Mouse (Mus musculus) bone marrow macrophage, adult 2 months (primary cell): ENCODE results near the gene Jak2. TPM values are rescaled to one million over a fixed set of nuclear protein-coding genes. Genes with fewer than 3 reads are reported as not detected.

ENCODE experiments used
- H3K27ac ChIP-seq: 2 replicates; pipeline ENCODE4 v1.5.1; 2012; ENCODE audit warnings: low read depth, low read length; ENCODE audit not compliant: insufficient read depth
- H3K4me1 ChIP-seq: 2 replicates; pipeline ENCODE4 v1.6.1; 2012; ENCODE audit warnings: low read length; ENCODE audit not compliant: control insufficient read depth, insufficient read depth
- H3K4me3 ChIP-seq: 2 replicates; pipeline ENCODE4 v1.5.1; 2012; ENCODE audit warnings: mild to moderate bottlenecking, low read length, moderate library complexity; ENCODE audit not compliant: insufficient read depth
- CTCF ChIP-seq: IDR thresholded peaks from 2 replicates; pipeline ENCODE4 v1.5.1; 2012; ENCODE audit warnings: low read depth, mild to moderate bottlenecking, low read length, moderate library complexity
- POLR2A ChIP-seq: IDR thresholded peaks from 2 replicates; pipeline ENCODE4 v1.6.1; 2012; ENCODE audit warnings: mild to moderate bottlenecking, low read depth, low read length, borderline replicate concordance
- polyA plus RNA-seq: library from polyadenylated mRNA; stranded (reverse); fragments of >200 nt; gene quantifications from 2 replicates; pipeline ENCODE4 v1.2.4, GENCODE M21; 2012; ENCODE audit not compliant: missing spikeins, insufficient read depth, insufficient read length

Gene Jak2
- 22.3 and 24.7 TPM in 2 replicates for polyA plus RNA-seq

DNA sequence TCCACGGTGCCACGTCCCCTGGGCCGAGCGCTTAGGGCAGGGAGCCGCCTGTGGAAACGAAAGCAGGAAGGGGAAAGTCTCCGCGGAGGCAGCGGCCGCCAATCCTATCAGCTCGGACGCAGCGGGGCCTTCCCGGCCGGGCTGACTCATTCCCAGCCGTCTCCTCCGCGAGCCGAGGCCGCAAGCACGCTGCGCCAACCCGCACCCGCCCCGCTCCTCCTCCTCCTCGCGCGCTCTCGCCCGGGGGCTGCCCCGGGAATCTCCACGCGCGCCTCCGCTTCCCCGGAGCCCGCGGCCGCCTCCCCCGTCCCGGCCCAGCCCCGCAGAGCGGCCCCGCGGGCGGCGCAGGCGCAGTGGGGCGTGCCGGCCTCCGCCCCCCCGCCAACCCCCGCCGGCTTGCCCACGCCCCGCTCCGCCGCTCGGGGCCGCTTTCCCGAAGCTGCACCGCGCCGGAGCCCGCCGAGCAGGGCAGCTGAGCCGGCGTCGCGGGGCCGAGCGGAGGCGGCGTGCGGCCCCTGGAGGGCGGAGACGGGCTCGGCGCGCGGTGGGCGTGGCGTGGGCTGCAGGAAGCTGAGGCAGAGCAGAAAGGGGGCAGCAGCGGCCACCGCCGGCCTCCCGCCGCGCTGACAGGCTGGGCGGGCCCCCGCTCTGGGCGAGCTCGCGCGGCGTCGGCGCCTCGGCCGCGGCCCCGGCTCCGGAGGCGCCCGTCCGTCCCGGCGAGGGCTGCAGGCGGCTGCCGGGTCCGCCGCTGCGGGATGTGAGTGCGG is at the start of gene Jak2:
Jak2 (plus strand) TSS at position 638 of the 767 bp plus-strand sequence.
- no peak for TF ChIP-seq POLR2A
- TF ChIP-seq CTCF: no peak
- peak within 1 kb of the TSS; percentile 80 for H3K4me3 ChIP-seq
- peaks cover 14% of the 10 kb centered on the region for H3K4me1 ChIP-seq

GRCm38 (mm10) chr19:29203337-29203736 is 48.3 kb upstream of the Jak2 start:
- H3K4me3 ChIP-seq: no peak overlapping the region
- TF ChIP-seq POLR2A (no peak), CTCF (no peak)
- no peak overlapping the region for H3K27ac ChIP-seq
- no peaks in the 10 kb centered on the region for H3K4me1 ChIP-seq

More for the DNA sequence above, at the start of gene Jak2:
- H3K27ac ChIP-seq: peak within 1 kb of the TSS; percentile 85

- no peak for TF ChIP-seq POLR2A
- TF ChIP-seq CTCF: no peak
- Histone ChIP-seq H3K4me3 (no peak overlapping the region), H3K4me1 (no peaks in the 10 kb centered on the region), H3K27ac (no peak overlapping the region)
These were observed 47.0 kb upstream of the Jak2 start for GRCm38 (mm10) chr19:29204583-29204982.

- H3K27ac ChIP-seq: no peak overlapping the region
- H3K4me1 ChIP-seq: no peaks in the 10 kb centered on the region
- TF ChIP-seq CTCF (no peak), POLR2A (no peak)
- no peak overlapping the region for H3K4me3 ChIP-seq
These were observed 46.4 kb upstream of the Jak2 start for GRCm38 (mm10) chr19:29205267-29205666.

DNA sequence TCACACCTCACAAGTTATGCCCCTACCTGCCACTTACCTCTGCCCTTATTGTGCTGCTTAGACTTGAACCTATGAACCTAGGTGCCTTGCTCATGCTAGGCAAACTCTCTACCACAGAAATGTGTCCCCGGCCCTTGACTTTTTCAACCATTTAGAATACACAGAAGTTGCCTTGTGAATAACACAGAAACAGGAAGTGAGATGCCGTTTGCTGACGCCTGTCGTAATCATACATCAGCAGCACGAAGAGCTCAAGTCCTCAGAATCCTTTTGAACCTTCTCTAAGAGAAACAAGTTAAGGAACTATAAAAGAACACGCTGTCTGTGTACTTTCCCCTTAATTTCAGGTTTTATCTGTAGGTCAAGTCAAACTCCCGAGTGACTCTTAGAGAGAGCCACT is 41.7 kb upstream of the Jak2 start:
- TF ChIP-seq CTCF (no peak), POLR2A (no peak)
- no peak overlapping the region for H3K4me3 ChIP-seq
- no peak overlapping the region for H3K27ac ChIP-seq
- H3K4me1 ChIP-seq: no peaks in the 10 kb centered on the region

DNA sequence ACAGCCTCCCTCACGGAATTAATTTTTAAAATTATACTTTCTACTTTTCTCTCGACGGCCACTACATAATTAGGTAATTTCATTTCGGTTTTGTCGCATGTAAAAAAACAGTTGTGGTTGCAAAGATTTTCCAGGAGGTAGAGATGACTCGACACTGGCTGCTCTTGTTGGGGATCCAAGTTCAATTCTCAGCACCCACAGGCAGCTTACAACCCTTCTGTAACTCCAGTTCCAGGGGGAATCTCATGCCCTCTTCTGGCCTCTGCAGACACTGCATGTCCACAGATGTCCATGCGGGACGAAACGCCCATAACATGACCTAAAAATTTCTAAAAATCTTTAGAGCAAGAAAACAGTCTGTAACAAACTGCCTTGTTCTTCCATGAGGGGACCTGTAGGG is 41.3 kb upstream of the Jak2 start:
- TF ChIP-seq CTCF (no peak), POLR2A (no peak)
- Histone ChIP-seq H3K4me1 (no peaks in the 10 kb centered on the region), H3K27ac (no peak overlapping the region), H3K4me3 (no peak overlapping the region)

GRCm38 (mm10) chr19:29215811-29216509 is 35.7 kb upstream of the Jak2 start:
- no peak for TF ChIP-seq CTCF
- TF ChIP-seq POLR2A: no peak
- peaks cover 2% of the 10 kb centered on the region; the same call in 1 of the 2 replicates for H3K4me1 ChIP-seq
- no peak overlapping the region for H3K4me3 ChIP-seq
- H3K27ac ChIP-seq: no peak overlapping the region

- H3K4me3 ChIP-seq: no peak overlapping the region
- H3K4me1 ChIP-seq: peaks cover 16% of the 10 kb centered on the region
- no peak overlapping the region for H3K27ac ChIP-seq
- TF ChIP-seq CTCF: no peak
- no peak for TF ChIP-seq POLR2A
These were observed 29.8 kb upstream of the Jak2 start for GRCm38 (mm10) chr19:29221867-29222266.

GRCm38 (mm10) chr19:29224968-29225367 is 26.7 kb upstream of the Jak2 start:
- TF ChIP-seq POLR2A: no peak
- TF ChIP-seq CTCF: no peak
- no peak overlapping the region for H3K27ac ChIP-seq
- peaks cover 20% of the 10 kb centered on the region for H3K4me1 ChIP-seq
- no peak overlapping the region for H3K4me3 ChIP-seq

DNA sequence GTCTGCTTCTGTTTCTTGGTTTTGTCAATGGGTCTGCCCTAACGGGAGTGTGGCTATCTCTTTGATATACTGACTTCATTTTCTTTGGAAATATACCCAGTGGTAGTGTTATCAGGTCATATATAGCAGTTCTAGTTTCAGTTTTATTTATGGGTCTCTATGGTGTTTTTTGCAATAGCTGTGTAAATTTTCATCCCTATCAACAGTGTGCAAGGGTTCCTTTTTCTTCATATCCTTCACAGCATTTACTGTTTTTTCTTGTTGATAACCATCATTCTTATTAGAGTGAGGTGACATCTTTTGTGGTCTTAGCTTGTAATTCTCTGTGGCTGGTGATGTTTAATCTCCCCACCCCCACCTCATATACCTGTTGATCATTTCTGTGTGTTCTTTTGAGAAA is 24.6 kb upstream of the Jak2 start:
- H3K27ac ChIP-seq: no peak overlapping the region
- peaks cover 16% of the 10 kb centered on the region for H3K4me1 ChIP-seq
- no peak overlapping the region for H3K4me3 ChIP-seq
- TF ChIP-seq POLR2A: no peak
- no peak for TF ChIP-seq CTCF
